Mouse (Mus musculus): Measurements from ENCODE around the gene Tmx1.

Tmx1 gene

GRCm38 (mm10) chr12:70486716-70487480 is 34.0 kb downstream of the Tmx1 start:
- no peak for DNase-seq

GRCm38 (mm10) chr12:70492441-70492840 is 39.5 kb downstream of the Tmx1 start:
- DNase-seq: no peak

GRCm38 (mm10) chr12:70494494-70495281 is 41.8 kb downstream of the Tmx1 start:
- peak; percentile 57 for DNase-seq

- no peak for DNase-seq
Measured at GRCm38 (mm10) chr12:70495282-70495922, 42.5 kb downstream of the Tmx1 start.

- no peak for DNase-seq
Measured at GRCm38 (mm10) chr12:70498091-70498490, 45.2 kb downstream of the Tmx1 start.

GRCm38 (mm10) chr12:70505971-70506370 is 53.1 kb downstream of the Tmx1 start:
- no peak for DNase-seq

GRCm38 (mm10) chr12:70512023-70512422 is 59.1 kb downstream of the Tmx1 start:
- DNase-seq: no peak

- peak; percentile 26 for DNase-seq
Measured at GRCm38 (mm10) chr12:70512431-70512830, 59.5 kb downstream of the Tmx1 start.

Measured in thymus, postnatal 14 days (tissue).